Mouse (Mus musculus): ENCODE results near the gene R3hdm2. TPM values are rescaled to one million over a fixed set of nuclear protein-coding genes. Genes with fewer than 3 reads are reported as not detected.

R3hdm2 gene
- polyA plus RNA-seq, 1 experiment from 2014 or later, result 21.1 TPM

DNA sequence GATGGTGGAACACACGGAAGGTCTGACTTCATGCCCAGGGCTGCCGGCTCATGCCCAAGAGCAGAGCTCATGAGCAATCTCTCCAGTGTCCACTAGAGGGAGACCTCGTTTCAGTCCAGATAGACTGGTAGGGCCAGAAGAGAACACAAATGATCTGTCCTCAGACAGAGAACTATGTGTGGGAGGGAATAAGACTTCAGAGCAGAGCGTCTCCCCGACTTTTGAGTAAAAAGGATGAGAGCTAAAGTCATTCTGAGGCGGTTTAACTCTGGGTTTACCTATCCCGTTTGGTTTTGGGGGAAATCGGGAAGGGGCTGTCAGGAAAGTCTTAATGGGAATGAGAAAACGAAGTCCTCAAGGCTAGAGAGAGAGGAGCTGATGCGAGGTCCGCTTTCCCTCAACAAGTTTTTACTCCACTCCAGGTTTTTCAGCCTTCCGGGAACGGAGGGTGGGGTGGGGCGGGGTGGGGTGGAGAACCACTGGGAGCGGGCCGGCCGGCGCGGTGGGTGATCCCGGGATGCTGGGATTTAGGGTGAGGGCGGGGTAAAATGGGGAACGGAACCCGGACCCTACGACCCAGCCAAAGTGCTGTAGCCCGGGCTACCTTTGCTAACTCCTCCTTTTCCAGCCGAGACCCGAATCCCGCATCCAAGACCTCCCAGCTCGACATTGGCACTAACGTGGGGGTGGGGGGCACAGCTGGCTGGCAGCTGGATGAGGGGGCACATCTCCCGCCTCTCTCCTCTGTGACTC is 41.0 kb upstream of the R3hdm2 start:
- Histone ChIP-seq H3K9me3 (ENCODE audit: low read length) (no peaks in the 10 kb centered on the region), H3K27ac (ENCODE audit: low read length) (peak overlapping the region; percentile 80), H3K9ac (replicated peaks; ENCODE audit: low read depth) (peak overlapping the region; percentile 16), H3K4me2 (replicated peaks; ENCODE audit: low read depth, low read length) (peak overlapping the region; percentile 79), H3K36me3 (ENCODE audit: insufficient read depth, low read length) (no peaks in the 10 kb centered on the region), H3K4me1 (ENCODE audit: insufficient read depth, low read depth, low read length) (peaks cover 8% of the 10 kb centered on the region), H3K27me3 (replicated peaks; ENCODE audit: insufficient read depth, low read length) (no peaks in the 10 kb centered on the region; the same call in 1 of the 2 replicates), H3K4me3 (ENCODE audit: low read depth, low read length) (peak overlapping the region; percentile 49)
- DNase-seq (ENCODE audit: low spot score) (peak; percentile 96), ATAC-seq (peak; percentile 83)
- TF ChIP-seq CTCF (IDR thresholded peaks at IDR 0.05) (peak; percentile 94), EP300 (IDR thresholded peaks at IDR 0.05) (no peak)
- under 1% methylated on average over 30 of the region's 31 CpGs for WGBS

DNA sequence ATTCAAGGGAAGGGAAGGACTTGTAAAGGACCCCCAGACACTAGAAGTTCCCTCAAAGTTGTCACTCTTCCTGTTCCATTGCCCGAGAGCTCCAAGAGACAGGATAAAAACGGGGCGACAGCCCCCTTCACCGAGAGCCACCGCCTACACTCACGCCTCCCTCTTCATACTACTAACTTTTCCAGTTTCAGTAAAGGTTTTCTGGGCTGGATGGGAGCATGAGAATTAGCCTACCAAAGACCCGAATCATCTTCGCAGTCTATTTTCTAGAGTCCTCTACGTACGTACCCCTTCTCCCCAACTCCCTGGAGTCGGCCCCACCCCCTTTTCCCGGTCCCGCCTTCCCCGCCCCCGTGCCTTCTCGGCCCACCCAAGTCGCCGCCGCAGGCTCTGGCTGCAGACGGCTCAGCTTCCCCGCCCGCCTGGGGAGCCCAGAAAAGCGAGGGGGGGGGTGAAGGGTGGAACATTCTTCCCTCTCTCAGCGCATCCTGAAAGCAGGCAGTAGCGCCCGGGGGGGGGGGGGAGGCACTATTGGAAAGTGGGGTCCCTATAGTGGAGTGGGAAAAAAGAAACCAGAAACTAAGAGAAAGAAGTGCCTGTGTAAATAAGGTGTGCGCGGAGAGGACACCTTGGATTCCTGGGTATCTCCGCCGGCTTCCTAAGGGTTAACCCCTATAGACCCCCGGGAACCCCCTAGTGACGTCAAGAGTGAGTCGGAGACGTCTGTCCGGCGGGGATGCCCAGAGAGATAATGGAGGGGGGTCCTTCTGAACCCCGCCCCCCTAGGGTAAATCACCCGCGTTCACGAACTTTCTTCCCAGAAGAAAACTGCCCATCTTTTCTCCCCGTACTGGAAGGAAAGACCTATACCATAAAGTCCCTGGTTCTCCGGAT is 40.2 kb upstream of the R3hdm2 start:
- peak overlapping the region; percentile 80 for H3K27ac ChIP-seq (ENCODE audit: low read length)
- H3K4me1 ChIP-seq (ENCODE audit: insufficient read depth, low read depth, low read length), result peaks cover 8% of the 10 kb centered on the region
- no peaks in the 10 kb centered on the region for H3K9me3 ChIP-seq (ENCODE audit: low read length)
- DNase-seq (ENCODE audit: low spot score) (peak; percentile 82), ATAC-seq (peak; percentile 57)
- peak overlapping the region; percentile 49 for H3K4me3 ChIP-seq (ENCODE audit: low read depth, low read length)
- TF ChIP-seq CTCF (IDR thresholded peaks at IDR 0.05) (no peak), EP300 (IDR thresholded peaks at IDR 0.05) (no peak)
- H3K27me3 ChIP-seq (replicated peaks; ENCODE audit: insufficient read depth, low read length), result no peaks in the 10 kb centered on the region; the same call in 1 of the 2 replicates
- peak overlapping the region; percentile 16 for H3K9ac ChIP-seq (replicated peaks; ENCODE audit: low read depth)
- WGBS, result under 1% methylated on average over 37 of the region's 42 CpGs
- peak overlapping the region; percentile 79 for H3K4me2 ChIP-seq (replicated peaks; ENCODE audit: low read depth, low read length)
- no peaks in the 10 kb centered on the region for H3K36me3 ChIP-seq (ENCODE audit: insufficient read depth, low read length)

DNA sequence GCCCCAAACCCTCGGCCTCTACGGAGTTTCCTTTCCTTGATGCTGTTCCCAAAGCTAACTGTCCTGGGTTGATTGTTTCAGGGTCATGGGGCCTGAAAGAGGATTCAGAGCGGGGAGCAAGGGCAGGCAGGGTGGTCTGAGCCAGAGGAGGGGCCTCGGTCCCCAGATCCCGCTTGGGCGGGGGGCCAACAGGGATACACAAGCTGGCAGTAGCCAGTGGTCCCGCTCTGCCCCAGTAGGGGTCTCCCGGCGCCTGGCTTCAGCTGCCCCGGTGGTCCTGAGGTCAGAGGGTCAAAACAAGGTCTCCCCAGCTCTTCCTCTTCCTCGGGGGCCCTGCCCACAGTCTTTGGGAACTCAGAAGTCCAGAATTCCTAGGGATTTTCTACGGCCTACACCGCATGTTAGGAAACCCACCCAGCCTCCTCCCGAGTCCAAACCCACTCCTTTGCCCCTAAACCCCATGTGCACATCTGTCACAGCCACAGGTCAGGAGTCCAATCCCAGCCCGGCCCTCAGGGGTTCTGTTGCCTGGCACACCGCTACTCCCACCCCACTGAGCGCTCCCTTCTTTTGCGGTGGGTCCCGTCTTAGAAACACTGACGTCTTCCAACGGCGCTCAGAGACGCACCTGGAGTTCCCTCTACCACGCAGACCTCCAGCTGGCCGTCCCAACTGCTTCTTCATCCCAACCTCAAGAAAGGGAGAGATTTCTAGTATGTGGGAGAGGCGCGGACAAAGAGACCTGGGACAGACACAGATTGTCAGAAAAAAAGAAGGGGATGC is 39.4 kb upstream of the R3hdm2 start:
- Histone ChIP-seq H3K36me3 (ENCODE audit: insufficient read depth, low read length) (no peaks in the 10 kb centered on the region), H3K4me2 (replicated peaks; ENCODE audit: low read depth, low read length) (peak overlapping the region; percentile 79), H3K27ac (ENCODE audit: low read length) (peak overlapping the region; percentile 80), H3K4me3 (ENCODE audit: low read depth, low read length) (peak overlapping the region; percentile 49), H3K9me3 (ENCODE audit: low read length) (no peaks in the 10 kb centered on the region), H3K9ac (replicated peaks; ENCODE audit: low read depth) (no peak overlapping the region; the same call in 1 of the 2 replicates), H3K4me1 (ENCODE audit: insufficient read depth, low read depth, low read length) (peaks cover 8% of the 10 kb centered on the region), H3K27me3 (replicated peaks; ENCODE audit: insufficient read depth, low read length) (no peaks in the 10 kb centered on the region; the same call in 1 of the 2 replicates)
- no peak for TF ChIP-seq EP300 (IDR thresholded peaks at IDR 0.05)
- no peak for TF ChIP-seq CTCF (IDR thresholded peaks at IDR 0.05)
- DNase-seq (ENCODE audit: low spot score), result no peak
- WGBS, result 1% methylated on average over 26 of the region's 27 CpGs
- no peak for ATAC-seq

DNA sequence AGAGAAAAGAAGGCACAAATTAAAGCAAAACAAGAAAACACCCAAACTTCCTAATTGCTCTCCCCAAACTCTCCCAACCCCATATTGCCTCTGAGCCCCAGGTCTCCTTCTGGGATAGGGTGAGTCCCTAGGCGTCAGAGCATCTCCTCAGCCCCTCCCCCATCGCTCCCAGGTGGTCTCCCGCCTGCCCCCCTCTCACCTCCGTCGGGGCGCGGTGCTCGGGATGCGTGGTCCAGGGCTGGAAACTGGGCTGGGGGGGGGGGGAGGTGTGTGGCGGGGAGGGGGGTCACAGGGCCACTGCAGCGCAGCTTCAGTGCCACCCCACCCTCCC is 38.8 kb upstream of the R3hdm2 start:
- peak overlapping the region; percentile 80; the same call in 1 of the 2 replicates for H3K27ac ChIP-seq (ENCODE audit: low read length)
- DNase-seq (ENCODE audit: low spot score) (no peak), ATAC-seq (no peak)
- no peak overlapping the region for H3K9ac ChIP-seq (replicated peaks; ENCODE audit: low read depth)
- TF ChIP-seq CTCF (IDR thresholded peaks at IDR 0.05) (no peak), EP300 (IDR thresholded peaks at IDR 0.05) (no peak)
- no peaks in the 10 kb centered on the region; the same call in 1 of the 2 replicates for H3K27me3 ChIP-seq (replicated peaks; ENCODE audit: insufficient read depth, low read length)
- peaks cover 8% of the 10 kb centered on the region for H3K4me1 ChIP-seq (ENCODE audit: insufficient read depth, low read depth, low read length)
- H3K36me3 ChIP-seq (ENCODE audit: insufficient read depth, low read length), result no peaks in the 10 kb centered on the region
- H3K9me3 ChIP-seq (ENCODE audit: low read length), result no peaks in the 10 kb centered on the region
- H3K4me2 ChIP-seq (replicated peaks; ENCODE audit: low read depth, low read length), result peak overlapping the region; percentile 79
- H3K4me3 ChIP-seq (ENCODE audit: low read depth, low read length), result peak overlapping the region; percentile 49
- 0% methylated on average over 10 of the region's 11 CpGs for WGBS

DNA sequence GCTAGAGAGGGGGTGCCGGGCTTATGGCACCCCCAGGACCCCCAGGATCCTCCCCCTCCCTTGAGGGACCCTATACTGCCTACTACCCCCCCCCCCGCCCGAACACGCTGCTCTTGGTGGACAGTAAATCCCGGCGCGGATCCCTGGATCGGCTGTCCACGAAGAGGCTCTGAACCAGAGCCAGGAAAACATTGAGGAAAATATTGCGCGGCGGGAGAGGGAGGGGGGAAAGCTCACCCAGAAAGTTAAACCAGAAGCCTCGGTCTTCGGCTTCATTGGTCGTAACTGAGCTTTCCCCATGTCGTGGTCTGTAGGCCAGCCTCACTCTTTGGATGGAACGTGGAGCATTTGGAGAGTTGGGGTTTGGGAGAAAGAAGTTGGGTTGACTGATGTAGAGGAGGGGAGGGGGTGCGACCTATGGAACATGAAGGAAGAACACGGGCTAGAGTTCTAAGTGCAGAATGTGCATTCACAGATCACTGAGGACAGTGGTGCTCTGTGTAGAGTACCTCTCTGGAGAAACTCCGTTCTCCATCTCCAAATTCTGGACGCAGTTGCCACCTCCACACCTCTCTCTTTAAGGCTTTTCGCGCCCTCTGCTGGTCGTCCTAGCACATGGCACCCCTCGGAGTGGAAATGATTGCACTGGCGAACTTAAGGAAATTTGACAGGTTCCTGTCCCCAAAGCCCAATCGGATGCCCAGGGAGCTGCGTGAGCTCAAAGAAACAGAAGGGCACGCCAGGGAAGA is 38.1 kb upstream of the R3hdm2 start, which contains the start of gene Gli1:
TSS of gene Gli1 (minus strand) at position 84 of the 749 bp plus-strand sequence.
- Histone ChIP-seq H3K4me2 (replicated peaks; ENCODE audit: low read depth, low read length) (peak within 1 kb of the TSS; percentile 79), H3K4me1 (ENCODE audit: insufficient read depth, low read depth, low read length) (peaks cover 8% of the 10 kb centered on the region), H3K9ac (replicated peaks; ENCODE audit: low read depth) (no peak within 1 kb of the TSS), H3K4me3 (ENCODE audit: low read depth, low read length) (peak within 1 kb of the TSS; percentile 49), H3K9me3 (ENCODE audit: low read length) (no peaks in the 10 kb centered on the region), H3K36me3 (ENCODE audit: insufficient read depth, low read length) (no peaks in the 10 kb centered on the region), H3K27ac (ENCODE audit: low read length) (peak within 1 kb of the TSS; percentile 80; the same call in 1 of the 2 replicates), H3K27me3 (replicated peaks; ENCODE audit: insufficient read depth, low read length) (no peaks in the 10 kb centered on the region; the same call in 1 of the 2 replicates)
- peak; percentile 44 for ATAC-seq
- TF ChIP-seq EP300 (IDR thresholded peaks at IDR 0.05), result no peak
- TF ChIP-seq CTCF (IDR thresholded peaks at IDR 0.05), result peak; percentile 94
- 0% methylated on average over 28 of the region's 29 CpGs for WGBS
- DNase-seq (ENCODE audit: low spot score), result peak; percentile 91
